Mouse (Mus musculus) midbrain, postnatal 0 days (tissue): ENCODE results near the gene D10Jhu81e. TPM values are rescaled to one million over a fixed set of nuclear protein-coding genes. Genes with fewer than 3 reads are reported as not detected.

Experiments used
- ATAC-seq: fragments of 200-750 bp; cut with Nextera tagmentation; 2 replicates; pipeline ENCODE4 v1.8.0; 2017; ENCODE audit warnings: moderate number of reproducible peaks, mild to moderate bottlenecking, moderate TSS enrichment, moderate library complexity; ENCODE audit not compliant: low FRiP score
- DNase-seq: peaks from one replicate; pipeline ENCODE4 v3.0.0-alpha.2; 2015; ENCODE audit warnings: low spot score
- H3K27ac ChIP-seq: fragments of 300-500 bp; sonication (generic); 2 replicates; pipeline ENCODE4 v1.5.1; 2014; ENCODE audit warnings: low read depth, mild to moderate bottlenecking, low read length, mixed read lengths
- H3K27me3 ChIP-seq: fragments of 300-500 bp; sonication (generic); 2 replicates; pipeline ENCODE4 v1.6.1; 2014; ENCODE audit warnings: low read length, control low read depth, mixed read lengths; ENCODE audit not compliant: insufficient read depth
- H3K36me3 ChIP-seq: fragments of 300-500 bp; sonication (generic); 2 replicates; pipeline ENCODE4 v1.6.1; 2014; ENCODE audit warnings: low read length, control low read depth, mixed read lengths; ENCODE audit not compliant: insufficient read depth
- H3K4me1 ChIP-seq: fragments of 300-500 bp; sonication (generic); 2 replicates; pipeline ENCODE4 v1.6.1; 2014; ENCODE audit warnings: mild to moderate bottlenecking, control low read depth, antibody characterized with exemption, low read length, mixed read lengths; ENCODE audit not compliant: insufficient read depth
- H3K4me2 ChIP-seq: fragments of 300-500 bp; sonication (generic); 2 replicates; pipeline ENCODE4 v1.6.1; 2014; ENCODE audit warnings: low read depth, mild to moderate bottlenecking, low read length, mixed read lengths; ENCODE audit not compliant: poor library complexity, severe bottlenecking
- H3K4me3 ChIP-seq: fragments of 300-500 bp; sonication (generic); 2 replicates; pipeline ENCODE4 v1.5.1; 2014; ENCODE audit warnings: low read depth, mild to moderate bottlenecking, low read length, moderate library complexity
- H3K9ac ChIP-seq: fragments of 300-500 bp; sonication (generic); replicated peaks from 2 replicates; pipeline ENCODE4 v1.6.1; 2014; ENCODE audit warnings: mild to moderate bottlenecking, low read length, moderate library complexity, mixed read lengths; ENCODE audit not compliant: poor library complexity, severe bottlenecking
- H3K9me3 ChIP-seq: fragments of 300-500 bp; sonication (generic); 2 replicates; pipeline ENCODE4 v1.6.1; 2016; ENCODE audit warnings: low read length, control low read depth
- CTCF ChIP-seq: IDR thresholded peaks from 2 replicates; pipeline ENCODE4 v1.5.1; 2016; ENCODE audit warnings: antibody characterized with exemption, mild to moderate bottlenecking
- whole genome bisulfite sequencing: fragments of 180-500 bp; shearing (Covaris S2); extraction: QIAGEN DNeasy Blood & Tissue Kit; methylation state at CpG from one replicate; pipeline ENCODE4 v1.1.7; 2014; 5-methylcytosine and 5-hydroxymethylcytosine counted together
- polyA plus RNA-seq: library from polyadenylated mRNA; unstranded; fragments of >200 nt; fragmentation: Nextera tagmentation; extraction: Ambion mirVana; gene quantifications from 2 replicates; pipeline ENCODE4 v1.2.1, GENCODE M21; 2015
- total RNA-seq: library from RNA; depleted of rRNA; stranded (reverse); fragments of >200 nt; gene quantifications from 2 replicates; pipeline ENCODE4 v1.2.3, GENCODE M21; 2014

D10Jhu81e gene
- total and polyA plus RNA-seq, 2 experiments from 2014 or later: 24.1 to 119 TPM

DNA sequence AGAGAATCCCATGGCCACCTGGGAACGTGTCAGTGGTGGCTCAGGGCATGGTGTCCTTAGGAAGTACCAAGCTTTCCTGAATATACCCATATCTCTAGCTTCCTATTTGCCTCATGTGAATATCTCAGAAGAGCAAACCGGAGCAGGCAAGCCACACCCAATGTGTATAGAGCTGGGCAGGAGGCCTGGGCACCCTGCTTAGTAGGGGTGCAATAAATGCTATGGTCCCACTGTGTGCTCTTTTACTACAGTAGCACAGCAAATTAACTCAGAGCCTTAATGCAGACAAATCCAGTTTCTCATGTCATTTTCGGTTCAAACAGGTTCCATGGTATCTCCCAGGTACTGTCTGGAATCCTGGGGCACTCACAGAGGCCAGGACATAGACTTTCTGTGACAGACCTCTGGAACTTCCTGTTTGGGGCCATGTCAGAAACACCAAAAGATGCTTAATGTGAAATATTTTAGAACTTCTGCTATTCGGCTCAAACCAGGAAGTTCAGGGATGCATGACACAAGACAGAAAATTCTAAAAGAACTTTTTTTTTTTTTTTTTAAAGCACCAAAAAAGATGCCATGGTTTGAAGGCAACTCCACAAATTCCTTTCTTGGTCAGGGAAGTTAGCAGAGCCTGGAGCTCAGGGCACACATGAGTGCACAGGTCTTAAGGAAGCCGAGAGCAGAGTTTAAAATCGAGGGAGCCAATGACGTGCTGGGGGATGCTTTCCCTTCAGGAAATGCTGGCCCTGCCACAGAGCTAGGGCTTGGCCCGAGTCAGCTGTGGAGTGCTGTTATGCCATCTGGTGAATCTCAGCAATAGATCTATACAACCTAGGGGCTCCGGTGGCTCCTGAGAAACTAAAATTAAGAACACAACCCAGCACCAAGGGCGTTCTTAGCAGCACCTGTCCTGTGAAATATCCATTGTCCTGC lies 20.5 kb downstream of the D10Jhu81e start:
- no peak for ATAC-seq
- TF ChIP-seq CTCF: no peak
- no peaks in the 10 kb centered on the region for H3K36me3 ChIP-seq
- no peak overlapping the region for H3K4me2 ChIP-seq
- DNase-seq: no peak
- H3K4me1 ChIP-seq: no peaks in the 10 kb centered on the region
- no peak overlapping the region for H3K27ac ChIP-seq
- no peak overlapping the region for H3K4me3 ChIP-seq
- 62% methylated on average over 10 of the region's 10 CpGs for WGBS
- no peaks in the 10 kb centered on the region for H3K27me3 ChIP-seq
- H3K9ac ChIP-seq: no peak overlapping the region
- no peaks in the 10 kb centered on the region for H3K9me3 ChIP-seq

DNA sequence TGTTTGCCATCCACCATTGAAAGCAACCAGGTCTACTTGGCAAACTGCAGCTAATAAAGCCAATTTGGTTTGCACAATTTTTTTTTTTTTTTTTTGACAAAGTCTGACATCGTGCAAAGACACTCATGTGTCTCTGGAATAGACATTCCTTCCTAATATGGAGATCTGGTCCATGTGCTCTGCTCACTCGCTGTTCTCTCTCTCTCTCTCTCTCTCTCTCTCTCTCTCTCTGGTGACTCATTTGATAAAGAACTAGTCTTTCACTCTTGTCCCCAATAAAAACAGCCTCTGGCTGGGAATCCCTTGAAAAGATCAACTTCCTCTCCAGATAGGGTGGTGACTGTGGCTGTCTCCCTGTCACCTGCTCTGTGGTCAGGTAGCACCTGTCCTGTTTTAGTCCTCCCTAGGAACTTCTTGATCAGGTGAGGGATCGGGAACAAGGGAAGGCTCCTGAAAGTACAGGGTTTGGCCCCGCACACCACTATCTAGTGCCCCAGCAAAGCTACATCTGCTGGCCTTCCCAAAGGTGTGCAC lies 21.6 kb downstream of the D10Jhu81e start:
- no peak for ATAC-seq
- TF ChIP-seq CTCF: no peak
- no peak overlapping the region for H3K4me3 ChIP-seq
- H3K4me2 ChIP-seq: no peak overlapping the region
- no peaks in the 10 kb centered on the region for H3K4me1 ChIP-seq
- no peaks in the 10 kb centered on the region for H3K27me3 ChIP-seq
- H3K9ac ChIP-seq: no peak overlapping the region
- DNase-seq: no peak
- 79% methylated on average over 4 of the region's 4 CpGs for WGBS
- H3K27ac ChIP-seq: no peak overlapping the region
- H3K9me3 ChIP-seq: no peaks in the 10 kb centered on the region
- H3K36me3 ChIP-seq: no peaks in the 10 kb centered on the region

DNA sequence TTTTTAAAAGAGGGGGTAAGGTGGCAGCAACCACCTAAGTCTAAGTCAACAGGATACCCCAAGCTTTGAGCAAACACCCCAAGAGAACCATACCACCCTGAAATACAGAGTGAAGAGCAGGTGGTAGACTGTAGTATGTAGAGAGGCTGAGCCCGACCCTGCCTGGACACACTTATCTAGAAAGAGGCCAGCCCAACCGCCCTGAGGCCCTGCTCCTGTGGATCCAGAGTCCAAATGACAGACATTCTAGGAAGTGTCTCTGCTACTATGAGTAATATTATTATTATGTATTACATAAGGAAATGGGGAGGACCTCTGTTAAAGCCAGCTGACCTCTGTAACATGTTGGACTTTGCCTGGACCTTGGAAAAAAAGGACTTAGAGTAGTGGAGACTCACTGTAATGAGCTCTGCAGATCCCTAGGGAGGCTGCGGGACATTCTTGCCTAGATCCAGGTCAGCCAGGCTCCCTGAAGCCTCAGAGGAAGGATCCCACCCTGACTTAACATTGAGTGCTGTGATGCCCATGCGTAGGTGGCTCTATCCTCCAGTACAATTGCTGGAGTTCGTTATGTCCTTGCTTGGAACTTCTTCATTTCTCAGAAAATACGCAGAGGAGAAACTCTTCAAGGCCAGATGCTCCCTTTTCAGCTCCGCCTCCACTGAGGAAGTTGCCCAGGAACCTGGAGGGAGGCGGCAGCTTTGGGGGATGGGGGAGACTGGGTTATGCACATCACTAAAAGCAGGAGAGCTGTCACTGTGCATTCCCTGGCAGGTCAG lies 25.7 kb downstream of the D10Jhu81e start:
- Histone ChIP-seq H3K27me3 (no peaks in the 10 kb centered on the region), H3K27ac (no peak overlapping the region), H3K4me1 (no peaks in the 10 kb centered on the region), H3K9ac (no peak overlapping the region), H3K36me3 (no peaks in the 10 kb centered on the region), H3K4me3 (no peak overlapping the region), H3K9me3 (no peaks in the 10 kb centered on the region), H3K4me2 (no peak overlapping the region)
- TF ChIP-seq CTCF: no peak
- no peak for ATAC-seq
- WGBS: 57% methylated on average over 8 of the region's 8 CpGs
- DNase-seq: no peak

DNA sequence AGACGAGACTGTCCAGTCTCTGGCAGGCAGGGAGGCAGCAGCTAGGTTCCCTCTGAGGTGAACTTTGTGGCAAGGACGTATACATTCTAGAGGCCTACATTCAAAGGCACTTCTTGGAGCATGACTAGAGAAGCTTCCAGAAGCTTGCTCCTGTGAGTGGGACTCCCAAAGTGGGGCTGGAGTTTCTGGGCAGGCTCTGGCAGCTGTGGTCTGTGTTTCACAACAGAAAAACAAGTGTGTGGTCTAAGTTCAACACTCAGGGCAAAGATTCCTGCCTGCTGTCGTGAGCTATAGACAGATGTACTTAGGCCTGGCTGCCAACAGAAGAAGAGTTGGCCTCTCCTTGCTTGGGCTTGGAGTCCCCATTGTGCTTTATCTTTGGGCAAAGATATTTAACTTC lies 28.7 kb downstream of the D10Jhu81e start:
- Histone ChIP-seq H3K27me3 (no peaks in the 10 kb centered on the region), H3K9me3 (no peaks in the 10 kb centered on the region), H3K4me2 (no peak overlapping the region), H3K9ac (no peak overlapping the region), H3K4me1 (no peaks in the 10 kb centered on the region), H3K36me3 (no peaks in the 10 kb centered on the region), H3K27ac (no peak overlapping the region), H3K4me3 (no peak overlapping the region)
- WGBS: 80% methylated on average over 3 of the region's 3 CpGs
- no peak for TF ChIP-seq CTCF
- no peak for ATAC-seq
- no peak for DNase-seq

DNA sequence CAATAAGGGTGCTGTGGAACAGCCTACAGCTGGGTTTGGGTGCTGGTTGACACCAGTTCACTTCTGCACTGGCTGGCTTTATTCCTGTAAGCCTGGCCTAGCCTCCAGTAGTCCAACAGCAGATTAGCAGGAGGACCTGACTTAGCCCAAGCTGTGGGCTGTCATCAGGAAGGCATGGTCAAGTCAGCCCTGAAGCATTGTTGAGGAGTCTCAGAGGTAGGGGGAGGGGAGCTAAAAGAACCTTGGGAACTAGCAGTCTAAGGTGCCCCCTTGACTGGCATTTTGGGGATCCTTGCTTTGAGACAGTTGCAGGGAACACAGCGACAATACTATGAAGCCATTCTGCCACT lies 29.4 kb downstream of the D10Jhu81e start:
- no peak overlapping the region for H3K4me2 ChIP-seq
- no peaks in the 10 kb centered on the region for H3K4me1 ChIP-seq
- DNase-seq: no peak
- no peaks in the 10 kb centered on the region for H3K36me3 ChIP-seq
- WGBS: 89% methylated on average over 1 of the region's 1 CpGs
- H3K4me3 ChIP-seq: no peak overlapping the region
- no peak for TF ChIP-seq CTCF
- no peak overlapping the region for H3K9ac ChIP-seq
- no peak overlapping the region for H3K27ac ChIP-seq
- no peaks in the 10 kb centered on the region for H3K9me3 ChIP-seq
- no peaks in the 10 kb centered on the region for H3K27me3 ChIP-seq
- ATAC-seq: no peak
